Mouse (Mus musculus) retina, embryonic 14.5 days (tissue): ENCODE measurements around the gene Gnai3.

Experiments
- DNase-seq: peaks from one replicate; pipeline ENCODE4 v3.0.0-alpha.2; 2015; ENCODE audit warnings: low spot score

Gnai3 gene

GRCm38 (mm10) chr3:108164091-108164490 is 18.1 kb upstream of the Gnai3 start:
- DNase-seq, result no peak

GRCm38 (mm10) chr3:108158383-108159037 is 12.6 kb upstream of the Gnai3 start:
- DNase-seq, result no peak

- DNase-seq, result no peak
Observed at GRCm38 (mm10) chr3:108154656-108155055, 8.7 kb upstream of the Gnai3 start, which contains the start of gene Gpr61. TSS of gene Gpr61 (minus strand) at chr3:108154882.

GRCm38 (mm10) chr3:108152290-108152689 is 6.3 kb upstream of the Gnai3 start:
- no peak for DNase-seq

- DNase-seq, result peak; percentile 93
Observed at GRCm38 (mm10) chr3:108147386-108148235, 1.7 kb upstream of the Gnai3 start.

GRCm38 (mm10) chr3:108146671-108147070 is 725 bp upstream of the Gnai3 start:
- DNase-seq, result no peak

- no peak for DNase-seq
Observed at GRCm38 (mm10) chr3:108140786-108141185, 5.2 kb downstream of the Gnai3 start.

- DNase-seq, result no peak
Observed at GRCm38 (mm10) chr3:108139113-108139512, 6.8 kb downstream of the Gnai3 start.

GRCm38 (mm10) chr3:108134701-108135100 is 11.2 kb downstream of the Gnai3 start:
- DNase-seq, result no peak

- no peak for DNase-seq
Observed at GRCm38 (mm10) chr3:108132484-108132883, 13.5 kb downstream of the Gnai3 start.

GRCm38 (mm10) chr3:108131821-108132220 is 14.1 kb downstream of the Gnai3 start:
- no peak for DNase-seq

GRCm38 (mm10) chr3:108131216-108131615 is 14.7 kb downstream of the Gnai3 start:
- no peak for DNase-seq

- DNase-seq, result no peak
Observed at GRCm38 (mm10) chr3:108129804-108130203, 16.1 kb downstream of the Gnai3 start.

GRCm38 (mm10) chr3:108129367-108129766 is 16.6 kb downstream of the Gnai3 start:
- DNase-seq, result no peak

- no peak for DNase-seq
Observed at GRCm38 (mm10) chr3:108128520-108128919, 17.4 kb downstream of the Gnai3 start.

- DNase-seq, result no peak
Observed at GRCm38 (mm10) chr3:108126327-108126726, 19.6 kb downstream of the Gnai3 start.

GRCm38 (mm10) chr3:108124131-108124530 is 21.8 kb downstream of the Gnai3 start:
- no peak for DNase-seq

- no peak for DNase-seq
Observed at GRCm38 (mm10) chr3:108123242-108123641, 22.7 kb downstream of the Gnai3 start.

- DNase-seq, result no peak
Observed at GRCm38 (mm10) chr3:108121101-108121500, 24.8 kb downstream of the Gnai3 start.

- DNase-seq, result no peak
Observed at GRCm38 (mm10) chr3:108117465-108117864, 28.5 kb downstream of the Gnai3 start.

- DNase-seq, result no peak
Observed at GRCm38 (mm10) chr3:108113591-108114289, 32.2 kb downstream of the Gnai3 start.

- DNase-seq, result no peak
Observed at GRCm38 (mm10) chr3:108112666-108113065, 33.3 kb downstream of the Gnai3 start.

- DNase-seq, result no peak
Observed at GRCm38 (mm10) chr3:108112246-108112645, 33.7 kb downstream of the Gnai3 start.
